ENCODE assay signal across 8 mouse cellular contexts in the genomic region with DNA sequence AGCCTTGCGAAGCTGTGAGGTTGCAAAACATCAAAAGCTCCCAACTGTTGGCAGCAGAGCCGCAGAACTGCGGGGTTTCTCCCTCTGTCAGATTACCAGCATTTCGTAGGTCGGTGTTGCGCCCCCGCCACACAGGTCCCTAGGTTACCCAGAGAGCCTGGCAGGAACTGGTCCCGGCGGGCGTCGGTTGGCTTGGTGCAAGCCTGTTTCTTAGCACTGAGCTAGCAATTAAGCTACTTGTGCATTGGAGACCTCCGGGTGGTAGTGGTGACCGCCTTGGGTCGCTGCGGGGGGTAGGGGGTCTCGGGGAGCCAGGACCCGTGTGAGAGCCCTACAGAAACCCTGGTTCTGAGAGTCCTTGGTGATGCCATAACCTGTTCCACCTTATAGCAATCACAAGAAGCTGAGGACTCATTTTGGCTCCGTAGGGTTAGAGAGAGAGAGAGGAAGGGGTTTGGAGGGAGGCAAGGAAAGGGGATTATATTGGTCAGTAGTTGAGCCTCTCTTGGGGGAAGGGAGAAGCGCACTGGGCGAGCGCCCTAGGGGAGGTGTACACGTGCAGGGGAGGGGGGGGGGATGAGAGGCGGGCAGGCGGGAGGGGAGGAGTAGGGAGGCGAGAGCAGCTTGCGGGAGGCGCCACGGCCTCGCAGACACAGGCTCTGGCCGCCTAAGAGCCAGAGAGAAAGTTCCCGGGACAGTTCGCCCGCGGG. TPM values are rescaled to one million over a fixed set of nuclear protein-coding genes. Genes with fewer than 3 reads are reported as not detected.
DNase-seq lines count a peak whose midpoint lies in the region; ATAC-seq and TF ChIP-seq lines count a peak whose summit lies in the region.

A gene (plus strand): TSS at position 653 of the 710 bp plus-strand sequence.

- H3K4me3 ChIP-seq in heart, embryonic 10.5 days, result peak within 1 kb of the TSS; percentile 71
- H3K4me3 ChIP-seq in lung, adult 2 months (replicated peaks; ENCODE audit: extremely low read depth, low read depth, low read length), result peak within 1 kb of the TSS; percentile 77

- H3K27ac ChIP-seq in heart, embryonic 10.5 days, result peak within 1 kb of the TSS; percentile 80

- peak; percentile 24; the same call in 1 of the 2 replicates for ATAC-seq in frontal cortex, adult (ENCODE audit: low TSS enrichment)

- TF ChIP-seq CTCF in lung, adult 2 months (IDR thresholded peaks at IDR 0.05; ENCODE audit: insufficient read depth, low read length), result no peak

- 0 out of 2 replicates have a peak, but pooled peaks have one; percentile 30 for TF ChIP-seq POLR2A in lung, adult 2 months (IDR thresholded peaks at IDR 0.05; ENCODE audit: borderline replicate concordance, extremely low read depth, low read depth, low read length)

- intact Hi-C loops in heart, postnatal 25 days (cut with DNase I), result loop anchor here (5.0 kb wide), 2 partner anchors 81 to 254 kb away; no protein-coding TSS in a partner anchor

- 1% methylated on average over 34 of the region's 34 CpGs for WGBS in heart, embryonic 10.5 days
- WGBS in lung, adult 2 months, result 2% methylated on average over 32 of the region's 34 CpGs

- peaks cover 21% of the 10 kb centered on the region for H3K4me1 ChIP-seq in heart, embryonic 10.5 days
- H3K4me1 ChIP-seq in lung, adult 2 months (ENCODE audit: control insufficient read depth, insufficient read depth, low read length), result no peaks in the 10 kb centered on the region

- H3K9me3 ChIP-seq in heart, embryonic 10.5 days, result no peaks in the 10 kb centered on the region

- 0 out of 2 replicates have a peak, but pooled peaks cover 4% of the 10 kb centered on the region for H3K36me3 ChIP-seq in heart, embryonic 10.5 days

- peaks cover 73% of the 10 kb centered on the region for H3K27me3 ChIP-seq in heart, embryonic 10.5 days (ENCODE audit: insufficient read depth, poor library complexity, severe bottlenecking)

- DNase-seq in heart, embryonic 10.5 days (ENCODE audit: low spot score), result no peak
- no peak for DNase-seq in heart, postnatal 25 days (ENCODE audit: low spot score)
- DNase-seq in adrenal gland, postnatal 25 days, result peak; percentile 4
- DNase-seq in layer of hippocampus, adult 18-20 months (ENCODE audit: low spot score in 2 of 2), result peak; percentile 62 to 81
- peak; percentile 50 for DNase-seq in lung, adult 2 months
- DNase-seq in retina, postnatal 1 day, result peak; percentile 50
- no peak for DNase-seq in urinary bladder, postnatal 10 days (ENCODE audit: low spot score)

RNA-seq across cellular contexts. Expression of the gene that starts here (rescaled TPM):
- polyA plus RNA-seq in heart, embryonic 10.5 days (2016; fragmentation: Nextera tagmentation; extraction: Ambion mirVana), result 1.9 and 3.7 TPM in 2 replicates
- total RNA-seq in heart, postnatal 25 days (2021), result 1 to 10 TPM; 1.5 to 2.2 TPM
- 0.29 and 1.2 TPM in 2 replicates for total RNA-seq in adrenal gland, postnatal 25 days (2021)
- total RNA-seq in layer of hippocampus, adult 18-20 months (2021), result 10 to 100 TPM; 46.6 to 51.9 TPM
- 20.2 and 25.2 TPM in 2 replicates for polyA plus RNA-seq in lung, adult 2 months (2012; rRNA removed)

Comparison
In these comparisons a context has a peak if more than half of its experiments do, and no peak if none do; other contexts are left out.
1. RNA of the gene that starts here (total RNA-seq): 46.6 to 51.9 TPM in layer of hippocampus, adult 18-20 months; 1.5 to 2.2 TPM in heart, postnatal 25 days and 0.29 to 1.2 TPM in adrenal gland, postnatal 25 days; every median in the first group is over 10 times any median in the second.
2. DNase-seq: peak in adrenal gland, postnatal 25 days (single experiment), layer of hippocampus, adult 18-20 months (2 of 2), lung, adult 2 months (single experiment) and retina, postnatal 1 day (single experiment); none in heart, embryonic 10.5 days (single experiment), heart, postnatal 25 days (single experiment) and urinary bladder, postnatal 10 days (single experiment).